Mouse (Mus musculus) heart, embryonic 11.5 days (tissue): ENCODE results near the gene Eral1. TPM values are rescaled to one million over a fixed set of nuclear protein-coding genes. Genes with fewer than 3 reads are reported as not detected.

Source experiments
- ATAC-seq: fragments of 200-750 bp; cut with Nextera tagmentation; replicated peaks from 2 replicates; pipeline ENCODE4 v1.8.0; 2017; ENCODE audit warnings: moderate library complexity; ENCODE audit not compliant: insufficient number of reproducible peaks, low FRiP score, low TSS enrichment
- H3K27ac ChIP-seq: fragments of 300-500 bp; sonication (generic); 2 replicates; pipeline ENCODE4 v1.5.1; 2014; ENCODE audit warnings: mild to moderate bottlenecking, low read depth, low read length
- H3K27me3 ChIP-seq: fragments of 300-500 bp; sonication (generic); 2 replicates; pipeline ENCODE4 v1.6.1; 2014; ENCODE audit warnings: mild to moderate bottlenecking, low read length, mixed read lengths; ENCODE audit not compliant: control insufficient read depth, insufficient read depth
- H3K36me3 ChIP-seq: fragments of 300-500 bp; sonication (generic); 2 replicates; pipeline ENCODE4 v1.6.1; 2014; ENCODE audit warnings: mild to moderate bottlenecking, low read length, moderate library complexity, mixed read lengths; ENCODE audit not compliant: control insufficient read depth, insufficient read depth
- H3K4me1 ChIP-seq: fragments of 300-500 bp; sonication (generic); 2 replicates; pipeline ENCODE4 v1.6.1; 2014; ENCODE audit warnings: low read length; ENCODE audit not compliant: control insufficient read depth, insufficient read depth
- H3K4me2 ChIP-seq: fragments of 300-500 bp; sonication (generic); 2 replicates; pipeline ENCODE4 v1.6.1; 2014; ENCODE audit warnings: mild to moderate bottlenecking, moderate library complexity
- H3K4me3 ChIP-seq: fragments of 300-500 bp; sonication (generic); 2 replicates; pipeline ENCODE4 v1.5.1; 2014; ENCODE audit warnings: low read depth, low read length
- H3K9ac ChIP-seq: fragments of 300-500 bp; sonication (generic); 2 replicates; pipeline ENCODE4 v1.6.1; 2014; ENCODE audit warnings: mild to moderate bottlenecking, low read depth, low read length, moderate library complexity
- H3K9me3 ChIP-seq: fragments of 300-500 bp; sonication (generic); replicated peaks from 2 replicates; pipeline ENCODE4 v1.6.1; 2016; ENCODE audit warnings: low read length; ENCODE audit not compliant: control insufficient read depth
- WGBS: fragments of 180-500 bp; shearing (Covaris S2); extraction: QIAGEN DNeasy Blood & Tissue Kit; methylation state at CpG from one replicate; pipeline ENCODE4 v1.1.7; 2014; ENCODE audit not compliant: insufficient replicate concordance; 5-methylcytosine and 5-hydroxymethylcytosine counted together
- polyA plus RNA-seq: library from polyadenylated mRNA; unstranded; fragments of >200 nt; fragmentation: Nextera tagmentation; extraction: Ambion mirVana; gene quantifications from 2 replicates; pipeline ENCODE4 v1.2.1, GENCODE M21; 2014

Gene Eral1
- polyA plus RNA-seq = 25.6 and 27.0 TPM in 2 replicates

- WGBS = 1% methylated on average over 42 of the region's 42 CpGs
- Histone ChIP-seq H3K27me3 (no peaks in the 10 kb centered on the region), H3K9me3 (no peaks in the 10 kb centered on the region), H3K9ac (peak within 1 kb of the TSS; percentile 79), H3K36me3 (peaks cover 8% of the 10 kb centered on the region), H3K4me3 (peak within 1 kb of the TSS; percentile 84), H3K27ac (peak within 1 kb of the TSS; percentile 46; the same call in 1 of the 2 replicates), H3K4me1 (peaks cover 13% of the 10 kb centered on the region), H3K4me2 (peak within 1 kb of the TSS; percentile 82)
- ATAC-seq = peak; percentile 81
Measured at GRCm38 (mm10) chr11:78079961-78080921, at the start of gene Eral1. Eral1 (minus strand) TSS chr11:78080383.

GRCm38 (mm10) chr11:78129458-78129857 lies 49.3 kb upstream of the Eral1 start:
- Histone ChIP-seq H3K27me3 (no peaks in the 10 kb centered on the region), H3K4me3 (no peak overlapping the region), H3K9me3 (no peaks in the 10 kb centered on the region), H3K4me1 (peaks cover 14% of the 10 kb centered on the region), H3K4me2 (no peak overlapping the region), H3K9ac (no peak overlapping the region), H3K36me3 (no peaks in the 10 kb centered on the region), H3K27ac (no peak overlapping the region)
- 71% methylated on average over 8 of the region's 8 CpGs for WGBS
- no peak for ATAC-seq

GRCm38 (mm10) chr11:78126739-78127138 lies 46.6 kb upstream of the Eral1 start:
- no peak overlapping the region for H3K4me2 ChIP-seq
- 86% methylated on average over 4 of the region's 4 CpGs for WGBS
- H3K4me1 ChIP-seq = peaks cover 9% of the 10 kb centered on the region; the same call in 1 of the 2 replicates
- H3K27me3 ChIP-seq = no peaks in the 10 kb centered on the region
- H3K4me3 ChIP-seq = no peak overlapping the region
- H3K9me3 ChIP-seq = no peaks in the 10 kb centered on the region
- H3K27ac ChIP-seq = no peak overlapping the region
- no peaks in the 10 kb centered on the region for H3K36me3 ChIP-seq
- H3K9ac ChIP-seq = no peak overlapping the region
- no peak for ATAC-seq

- H3K36me3 ChIP-seq = no peaks in the 10 kb centered on the region
- H3K27ac ChIP-seq = no peak overlapping the region
- no peak for ATAC-seq
- H3K4me2 ChIP-seq = no peak overlapping the region
- no peak overlapping the region for H3K9ac ChIP-seq
- H3K4me1 ChIP-seq = peaks cover 12% of the 10 kb centered on the region; the same call in 1 of the 2 replicates
- no peaks in the 10 kb centered on the region for H3K27me3 ChIP-seq
- H3K9me3 ChIP-seq = no peaks in the 10 kb centered on the region
- 77% methylated on average over 6 of the region's 6 CpGs for WGBS
- no peak overlapping the region for H3K4me3 ChIP-seq
Measured at GRCm38 (mm10) chr11:78125691-78126090, 45.5 kb upstream of the Eral1 start.

GRCm38 (mm10) chr11:78123782-78124181 lies 43.6 kb upstream of the Eral1 start:
- H3K4me3 ChIP-seq = no peak overlapping the region
- no peak overlapping the region for H3K27ac ChIP-seq
- no peak overlapping the region for H3K4me2 ChIP-seq
- H3K4me1 ChIP-seq = peaks cover 24% of the 10 kb centered on the region
- no peak overlapping the region for H3K9ac ChIP-seq
- H3K9me3 ChIP-seq = no peaks in the 10 kb centered on the region
- no peak for ATAC-seq
- H3K36me3 ChIP-seq = no peaks in the 10 kb centered on the region; the same call in 1 of the 2 replicates
- no peaks in the 10 kb centered on the region for H3K27me3 ChIP-seq

GRCm38 (mm10) chr11:78122815-78123214 lies 42.6 kb upstream of the Eral1 start:
- Histone ChIP-seq H3K4me1 (peaks cover 30% of the 10 kb centered on the region), H3K27me3 (no peaks in the 10 kb centered on the region), H3K4me2 (no peak overlapping the region), H3K9ac (no peak overlapping the region), H3K27ac (no peak overlapping the region), H3K4me3 (no peak overlapping the region), H3K36me3 (no peaks in the 10 kb centered on the region; the same call in 1 of the 2 replicates), H3K9me3 (no peaks in the 10 kb centered on the region)
- no peak for ATAC-seq
- 73% methylated on average over 4 of the region's 4 CpGs for WGBS

- Histone ChIP-seq H3K4me3 (no peak overlapping the region), H3K27ac (no peak overlapping the region), H3K36me3 (no peaks in the 10 kb centered on the region; the same call in 1 of the 2 replicates), H3K9ac (no peak overlapping the region), H3K4me1 (peaks cover 34% of the 10 kb centered on the region), H3K4me2 (no peak overlapping the region), H3K27me3 (no peaks in the 10 kb centered on the region), H3K9me3 (no peaks in the 10 kb centered on the region)
- no peak for ATAC-seq
- WGBS = 63% methylated on average over 5 of the region's 5 CpGs
Measured at GRCm38 (mm10) chr11:78121176-78121575, 41.0 kb upstream of the Eral1 start.

GRCm38 (mm10) chr11:78119898-78120297 lies 39.7 kb upstream of the Eral1 start:
- no peaks in the 10 kb centered on the region; the same call in 1 of the 2 replicates for H3K36me3 ChIP-seq
- no peak overlapping the region for H3K9ac ChIP-seq
- no peaks in the 10 kb centered on the region for H3K27me3 ChIP-seq
- H3K9me3 ChIP-seq = no peaks in the 10 kb centered on the region
- no peak overlapping the region for H3K27ac ChIP-seq
- no peak for ATAC-seq
- H3K4me1 ChIP-seq = peaks cover 40% of the 10 kb centered on the region
- H3K4me3 ChIP-seq = no peak overlapping the region
- WGBS = 63% methylated on average over 8 of the region's 8 CpGs
- H3K4me2 ChIP-seq = no peak overlapping the region
